Comparison of ENCODE assay signal across 28 mouse cellular contexts in genomic region chr13:59486243-59486642, GRCm38 (mm10).
DNase-seq lines count a peak whose midpoint lies in the region; ATAC-seq and TF ChIP-seq lines count a peak whose summit lies in the region.
"Had no signal": no experiment of that assay in that cellular context is flagged by ENCODE, and none has a peak within 500 bp of the region (broad histone marks: within the 10 kb centered on the region; RNA-seq: fewer than 3 reads in every experiment).

No protein-coding gene starts in this region.

- no peaks in the 10 kb centered on the region for H3K36me3 ChIP-seq in lung, postnatal 0 days (ENCODE audit: insufficient read depth, low read length)
- H3K36me3 ChIP-seq: embryonic facial prominence, embryonic 13.5 days; embryonic facial prominence, embryonic 15.5 days; forebrain, embryonic 15.5 days had no signal

- peak; percentile 33 for DNase-seq in lung, postnatal 0 days (ENCODE audit: low spot score)
- no peak for DNase-seq in lung, postnatal 25 days (ENCODE audit: low spot score)
- peak; percentile 8 for DNase-seq in fat pad, adult 2 months (ENCODE audit: extremely low read depth, low read depth, low spot score)
- no peak for DNase-seq in kidney, postnatal 4 days
- no peak for DNase-seq in testis, postnatal 10 days (ENCODE audit: low spot score)
- DNase-seq in retina, embryonic 14.5 days (ENCODE audit: low spot score), result no peak
- DNase-seq: adrenal gland, adult 2 months; adrenal gland, postnatal 10 days; adrenal gland, postnatal 25 days; cerebellum, adult 11-12 months; cerebellum, adult 2 months; cerebellum, adult 9-10 months; cerebellum, postnatal 10 days; cerebellum, postnatal 36 days; embryo, embryonic 11 days; forebrain, postnatal 0 days had no signal

- H3K4me3 ChIP-seq in lung, postnatal 0 days (ENCODE audit: low read depth, low read length), result no peak overlapping the region
- H3K4me3 ChIP-seq: embryonic facial prominence, embryonic 13.5 days; embryonic facial prominence, embryonic 15.5 days; erythroblast, embryonic 14.5 days; forebrain, embryonic 13.5 days; forebrain, embryonic 15.5 days had no signal

- 52% methylated on average over 5 of the region's 5 CpGs for WGBS in lung, postnatal 0 days

- no peaks in the 10 kb centered on the region for H3K4me1 ChIP-seq in lung, postnatal 0 days (ENCODE audit: insufficient read depth, low read depth, low read length)
- H3K4me1 ChIP-seq: embryonic facial prominence, embryonic 15.5 days; forebrain, embryonic 13.5 days; forebrain, embryonic 15.5 days had no signal

- ATAC-seq in lung, postnatal 0 days, result no peak
- ATAC-seq in megakaryocyte, adult 5-6 weeks (ENCODE audit: poor library complexity, severe bottlenecking), result peak; percentile 91
- peak; percentile 73; the same call in 1 of the 2 replicates for ATAC-seq in neutrophil, adult 5-6 weeks (ENCODE audit: extremely low read depth, insufficient number of reproducible peaks, low FRiP score, poor library complexity, severe bottlenecking)
- ATAC-seq: activated CD4-positive, CD25-positive, alpha-beta regulatory T cell, adult 4 months; CD4-positive, CD25-positive, alpha-beta regulatory T cell, adult 4 months; forebrain, embryonic 13.5 days; forebrain, embryonic 15.5 days; forebrain, postnatal 0 days; Patski had no signal

- no peak for TF ChIP-seq EP300 in lung, postnatal 0 days (IDR thresholded peaks at IDR 0.05)

- no peak overlapping the region for H3K9ac ChIP-seq in lung, postnatal 0 days (replicated peaks; ENCODE audit: low read depth)
- H3K9ac ChIP-seq: embryonic facial prominence, embryonic 13.5 days; embryonic facial prominence, embryonic 15.5 days; forebrain, embryonic 13.5 days; forebrain, embryonic 15.5 days; forebrain, postnatal 0 days had no signal

- no peak for TF ChIP-seq CTCF in lung, postnatal 0 days (IDR thresholded peaks at IDR 0.05)

- no peaks in the 10 kb centered on the region for H3K27me3 ChIP-seq in lung, postnatal 0 days (replicated peaks; ENCODE audit: insufficient read depth, low read length)
- H3K27me3 ChIP-seq: CH12.LX; embryonic facial prominence, embryonic 13.5 days; embryonic facial prominence, embryonic 15.5 days; forebrain, embryonic 13.5 days; forebrain, embryonic 15.5 days; Patski had no signal

- no peaks in the 10 kb centered on the region for H3K9me3 ChIP-seq in lung, postnatal 0 days (ENCODE audit: low read length)
- H3K9me3 ChIP-seq: embryonic facial prominence, embryonic 13.5 days; embryonic facial prominence, embryonic 15.5 days; forebrain, embryonic 13.5 days; forebrain, embryonic 15.5 days; G1E had no signal

- H3K27ac ChIP-seq in lung, postnatal 0 days (ENCODE audit: low read length), result no peak overlapping the region
- H3K27ac ChIP-seq: embryonic facial prominence, embryonic 13.5 days; embryonic facial prominence, embryonic 15.5 days; forebrain, embryonic 13.5 days; forebrain, embryonic 15.5 days had no signal

- no peak overlapping the region for H3K4me2 ChIP-seq in lung, postnatal 0 days (replicated peaks; ENCODE audit: low read depth, low read length)
- H3K4me2 ChIP-seq: embryonic facial prominence, embryonic 13.5 days; embryonic facial prominence, embryonic 15.5 days; forebrain, embryonic 13.5 days; forebrain, embryonic 15.5 days had no signal

Comparison
In these comparisons a context has a peak if more than half of its experiments do, and no peak if none do; other contexts are left out.
1. DNase-seq: peak in lung, postnatal 0 days (single experiment) and fat pad, adult 2 months (single experiment); none in lung, postnatal 25 days (single experiment), kidney, postnatal 4 days (0 of 2), testis, postnatal 10 days (single experiment) and retina, embryonic 14.5 days (single experiment).